Mouse (Mus musculus) forebrain, embryonic 16.5 days (tissue): ENCODE results near the gene Riok1. TPM values are rescaled to one million over a fixed set of nuclear protein-coding genes. Genes with fewer than 3 reads are reported as not detected.

Experiments used
- ATAC-seq: fragments of 200-750 bp; cut with Nextera tagmentation; 2 replicates; pipeline ENCODE4 v1.8.0; 2017; ENCODE audit warnings: mild to moderate bottlenecking, moderate library complexity
- H3K27ac ChIP-seq: fragments of 300-500 bp; sonication (generic); 2 replicates; pipeline ENCODE4 v1.5.1; 2014; ENCODE audit warnings: low read length, control low read depth
- H3K27me3 ChIP-seq: fragments of 300-500 bp; sonication (generic); replicated peaks from 2 replicates; pipeline ENCODE4 v1.6.1; 2014; ENCODE audit warnings: low read length; ENCODE audit not compliant: control insufficient read depth, insufficient read depth
- H3K36me3 ChIP-seq: fragments of 300-500 bp; sonication (generic); 2 replicates; pipeline ENCODE4 v1.6.1; 2014; ENCODE audit not compliant: control insufficient read depth, insufficient read depth
- H3K4me1 ChIP-seq: fragments of 300-500 bp; sonication (generic); replicated peaks from 2 replicates; pipeline ENCODE4 v1.6.1; 2014; ENCODE audit warnings: low read length; ENCODE audit not compliant: control insufficient read depth, insufficient read depth
- H3K4me2 ChIP-seq: fragments of 300-500 bp; sonication (generic); 2 replicates; pipeline ENCODE4 v1.6.1; 2014; ENCODE audit warnings: mild to moderate bottlenecking, low read length, control low read depth
- H3K4me3 ChIP-seq: fragments of 300-500 bp; sonication (generic); replicated peaks from 2 replicates; pipeline ENCODE4 v1.5.1; 2014; ENCODE audit warnings: mild to moderate bottlenecking, low read length, control low read depth
- H3K9ac ChIP-seq: fragments of 300-500 bp; sonication (generic); replicated peaks from 2 replicates; pipeline ENCODE4 v1.6.1; 2014; ENCODE audit warnings: low read depth, low read length, control low read depth
- H3K9me3 ChIP-seq: fragments of 300-500 bp; sonication (generic); 2 replicates; pipeline ENCODE4 v1.6.1; 2016; ENCODE audit warnings: low read length; ENCODE audit not compliant: control insufficient read depth
- WGBS: fragments of 180-500 bp; shearing (Covaris S2); extraction: QIAGEN DNeasy Blood & Tissue Kit; methylation state at CpG from one replicate; pipeline ENCODE4 v1.1.7; 2014; 5-methylcytosine and 5-hydroxymethylcytosine counted together
- polyA plus RNA-seq: library from polyadenylated mRNA; unstranded; fragments of >200 nt; fragmentation: Nextera tagmentation; extraction: Ambion mirVana; gene quantifications from 2 replicates; pipeline ENCODE4 v1.2.1, GENCODE M21; 2015

The Riok1 gene
- polyA plus RNA-seq, 1 experiment from 2014 or later: 60.5 TPM

GRCm38 (mm10) chr13:38079366-38079765 is 42.6 kb downstream of the Riok1 start:
- H3K9me3 ChIP-seq: no peaks in the 10 kb centered on the region
- no peak overlapping the region for H3K4me2 ChIP-seq
- no peak overlapping the region for H3K27ac ChIP-seq
- WGBS: 81% methylated on average over 5 of the region's 5 CpGs
- H3K4me3 ChIP-seq: no peak overlapping the region
- H3K4me1 ChIP-seq: peaks cover 2% of the 10 kb centered on the region; the same call in 1 of the 2 replicates
- ATAC-seq: no peak
- H3K27me3 ChIP-seq: no peaks in the 10 kb centered on the region
- H3K36me3 ChIP-seq: no peaks in the 10 kb centered on the region
- no peak overlapping the region for H3K9ac ChIP-seq

- Histone ChIP-seq H3K9ac (no peak overlapping the region), H3K27ac (no peak overlapping the region), H3K27me3 (no peaks in the 10 kb centered on the region), H3K9me3 (no peaks in the 10 kb centered on the region), H3K36me3 (no peaks in the 10 kb centered on the region), H3K4me3 (no peak overlapping the region), H3K4me2 (no peak overlapping the region), H3K4me1 (peaks cover 2% of the 10 kb centered on the region; the same call in 1 of the 2 replicates)
- no peak for ATAC-seq
- 52% methylated on average over 9 of the region's 9 CpGs for WGBS
Measured at GRCm38 (mm10) chr13:38080014-38080413, 43.2 kb downstream of the Riok1 start.

GRCm38 (mm10) chr13:38080725-38081124 is 43.9 kb downstream of the Riok1 start:
- H3K4me1 ChIP-seq: peaks cover 2% of the 10 kb centered on the region; the same call in 1 of the 2 replicates
- H3K9ac ChIP-seq: no peak overlapping the region
- H3K4me3 ChIP-seq: no peak overlapping the region
- WGBS: 87% methylated on average over 14 of the region's 14 CpGs
- H3K27ac ChIP-seq: no peak overlapping the region
- H3K27me3 ChIP-seq: no peaks in the 10 kb centered on the region
- ATAC-seq: no peak
- H3K36me3 ChIP-seq: no peaks in the 10 kb centered on the region
- H3K4me2 ChIP-seq: no peak overlapping the region
- H3K9me3 ChIP-seq: no peaks in the 10 kb centered on the region

GRCm38 (mm10) chr13:38081161-38081560 is 44.4 kb downstream of the Riok1 start:
- Histone ChIP-seq H3K4me2 (no peak overlapping the region), H3K27ac (no peak overlapping the region), H3K9ac (no peak overlapping the region), H3K4me3 (no peak overlapping the region), H3K27me3 (no peaks in the 10 kb centered on the region), H3K4me1 (peaks cover 2% of the 10 kb centered on the region; the same call in 1 of the 2 replicates), H3K36me3 (no peaks in the 10 kb centered on the region), H3K9me3 (no peaks in the 10 kb centered on the region)
- WGBS: 80% methylated on average over 7 of the region's 7 CpGs
- ATAC-seq: no peak

GRCm38 (mm10) chr13:38086711-38087110 is 49.9 kb downstream of the Riok1 start:
- Histone ChIP-seq H3K9ac (no peak overlapping the region), H3K9me3 (no peaks in the 10 kb centered on the region), H3K36me3 (no peaks in the 10 kb centered on the region), H3K4me2 (no peak overlapping the region), H3K4me3 (no peak overlapping the region), H3K4me1 (no peaks in the 10 kb centered on the region), H3K27ac (no peak overlapping the region), H3K27me3 (no peaks in the 10 kb centered on the region)
- no peak for ATAC-seq
- 80% methylated on average over 3 of the region's 3 CpGs for WGBS

GRCm38 (mm10) chr13:38088008-38088407 is 51.2 kb downstream of the Riok1 start:
- Histone ChIP-seq H3K9me3 (no peaks in the 10 kb centered on the region), H3K9ac (no peak overlapping the region), H3K36me3 (no peaks in the 10 kb centered on the region), H3K4me2 (no peak overlapping the region), H3K27me3 (no peaks in the 10 kb centered on the region), H3K27ac (no peak overlapping the region), H3K4me3 (no peak overlapping the region), H3K4me1 (no peaks in the 10 kb centered on the region)
- no peak for ATAC-seq
- 79% methylated on average over 3 of the region's 3 CpGs for WGBS

GRCm38 (mm10) chr13:38089449-38089848 is 52.7 kb downstream of the Riok1 start:
- Histone ChIP-seq H3K36me3 (no peaks in the 10 kb centered on the region), H3K4me2 (no peak overlapping the region), H3K9ac (no peak overlapping the region), H3K27me3 (no peaks in the 10 kb centered on the region), H3K27ac (no peak overlapping the region), H3K4me1 (no peaks in the 10 kb centered on the region), H3K9me3 (no peaks in the 10 kb centered on the region), H3K4me3 (no peak overlapping the region)
- WGBS: 92% methylated on average over 6 of the region's 6 CpGs
- no peak for ATAC-seq

GRCm38 (mm10) chr13:38089871-38090270 is 53.1 kb downstream of the Riok1 start:
- WGBS: 65% methylated on average over 4 of the region's 4 CpGs
- no peaks in the 10 kb centered on the region for H3K27me3 ChIP-seq
- no peak overlapping the region for H3K27ac ChIP-seq
- H3K9ac ChIP-seq: no peak overlapping the region
- no peak for ATAC-seq
- H3K4me1 ChIP-seq: no peaks in the 10 kb centered on the region
- H3K9me3 ChIP-seq: no peaks in the 10 kb centered on the region
- H3K4me3 ChIP-seq: no peak overlapping the region
- no peaks in the 10 kb centered on the region for H3K36me3 ChIP-seq
- H3K4me2 ChIP-seq: no peak overlapping the region

GRCm38 (mm10) chr13:38096207-38096606 is 59.4 kb downstream of the Riok1 start:
- no peaks in the 10 kb centered on the region for H3K9me3 ChIP-seq
- no peak overlapping the region for H3K9ac ChIP-seq
- WGBS: 81% methylated on average over 4 of the region's 4 CpGs
- no peak overlapping the region for H3K4me3 ChIP-seq
- no peak for ATAC-seq
- H3K4me2 ChIP-seq: no peak overlapping the region
- no peaks in the 10 kb centered on the region for H3K4me1 ChIP-seq
- no peaks in the 10 kb centered on the region for H3K36me3 ChIP-seq
- no peak overlapping the region for H3K27ac ChIP-seq
- no peaks in the 10 kb centered on the region for H3K27me3 ChIP-seq

GRCm38 (mm10) chr13:38103406-38103805 is 66.6 kb downstream of the Riok1 start:
- Histone ChIP-seq H3K9ac (no peak overlapping the region), H3K36me3 (no peaks in the 10 kb centered on the region), H3K4me3 (no peak overlapping the region), H3K9me3 (no peaks in the 10 kb centered on the region), H3K27me3 (no peaks in the 10 kb centered on the region), H3K4me2 (no peak overlapping the region), H3K4me1 (no peaks in the 10 kb centered on the region), H3K27ac (no peak overlapping the region)
- no peak for ATAC-seq
- 71% methylated on average over 4 of the region's 4 CpGs for WGBS
